Mouse (Mus musculus) ES-Bruce4 (cell line): Measurements from ENCODE around the gene Bmpr2.

Source experiments
- CTCF ChIP-seq: IDR thresholded peaks from one replicate; pipeline ENCODE4 v1.8.1; 2011; ENCODE audit warnings: low read depth, low read length
- EP300 ChIP-seq: IDR thresholded peaks from 2 replicates; pipeline ENCODE4 v1.6.1; 2011; ENCODE audit warnings: low read depth, low read length; ENCODE audit not compliant: insufficient read depth
- POLR2A ChIP-seq: IDR thresholded peaks from one replicate; pipeline ENCODE4 v1.8.1; 2011; ENCODE audit warnings: low read length; ENCODE audit not compliant: insufficient read depth

DNA sequence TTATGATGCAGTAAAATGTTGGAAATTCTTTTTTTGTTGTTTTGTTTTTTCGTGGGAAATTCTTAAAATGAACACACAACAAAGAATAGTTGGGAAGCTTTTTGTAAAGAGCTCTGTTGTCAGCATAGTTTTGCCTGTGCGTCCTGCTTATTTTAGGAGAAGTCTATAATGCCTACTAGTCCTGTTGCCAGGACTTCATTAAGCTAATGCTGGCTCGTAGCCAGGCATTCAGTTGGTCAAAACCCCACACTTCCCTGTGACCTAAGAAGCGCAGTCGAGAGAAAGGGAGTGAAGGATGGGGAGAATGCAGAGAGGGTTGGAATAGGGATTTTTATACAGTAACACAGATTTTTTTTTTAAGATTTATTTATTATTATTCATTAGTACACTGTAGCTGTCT, 26.5 kb downstream of the Bmpr2 start:
- TF ChIP-seq CTCF, result no peak
- TF ChIP-seq POLR2A, result no peak
- TF ChIP-seq EP300, result no peak
